Mouse (Mus musculus): ENCODE results near the gene Nrbp1. TPM values are rescaled to one million over a fixed set of nuclear protein-coding genes. Genes with fewer than 3 reads are reported as not detected.

Nrbp1 gene
- total RNA-seq (2017), result 249 and 258 TPM in 2 replicates

DNA sequence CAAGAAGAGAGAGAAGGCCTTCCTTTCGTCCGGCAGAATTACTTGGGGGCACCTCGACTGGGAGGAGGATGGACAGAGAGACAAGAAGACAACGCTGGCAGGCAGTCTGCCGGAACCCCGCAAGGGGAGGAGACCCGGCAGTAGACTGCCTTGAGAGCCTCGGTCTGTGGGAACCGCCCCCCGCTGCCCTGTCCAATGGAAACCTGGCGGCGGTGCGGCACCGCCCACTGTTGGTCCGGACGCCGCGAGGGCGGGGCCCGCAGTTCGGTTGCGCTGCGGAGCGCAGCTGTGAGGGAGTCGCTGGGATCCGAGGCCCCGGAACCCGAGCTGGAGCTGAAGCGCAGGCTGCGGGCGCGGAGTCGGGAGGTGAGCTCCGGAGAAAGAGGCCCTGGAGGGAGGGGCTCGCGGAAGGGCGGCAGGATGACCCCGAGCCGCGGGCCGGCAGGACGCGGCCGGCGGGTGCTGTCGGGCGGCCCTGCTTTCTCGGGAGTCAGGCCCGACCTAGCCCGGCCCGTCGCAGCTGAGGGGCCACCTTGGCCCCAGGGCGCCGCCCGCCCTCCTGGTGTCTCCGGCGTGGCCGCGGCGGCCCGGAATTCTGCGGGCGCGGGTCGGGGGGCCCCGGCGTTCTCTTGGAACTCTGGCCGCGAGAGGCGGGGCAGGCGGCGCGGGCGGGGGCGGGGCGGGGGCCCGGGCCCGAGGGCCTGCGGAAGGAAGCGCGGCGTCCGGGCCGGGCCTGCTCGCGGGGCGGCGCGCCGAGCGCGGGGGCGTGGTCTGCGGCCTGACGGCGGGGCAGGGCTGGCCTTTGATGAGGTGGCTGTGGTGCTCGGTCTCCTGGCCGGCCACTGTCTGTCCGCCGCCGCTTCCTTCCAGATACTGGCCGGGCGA lies at the start of gene Nrbp1, which contains the start of gene Gm9970:
Gene Nrbp1, plus strand, starts transcription at position 228 of the 885 bp plus-strand sequence.
Gene Gm9970, minus strand, starts transcription at position 596 of the 885 bp plus-strand sequence.
- ATAC-seq (ENCODE audit: extremely low read depth, insufficient number of reproducible peaks, low FRiP score, poor library complexity, severe bottlenecking), result peak; percentile 97

- ATAC-seq (ENCODE audit: extremely low read depth, insufficient number of reproducible peaks, low FRiP score, poor library complexity, severe bottlenecking), result no peak
Observed at GRCm38 (mm10) chr5:31192045-31192938, 48.4 kb upstream of the Nrbp1 start.

DNA sequence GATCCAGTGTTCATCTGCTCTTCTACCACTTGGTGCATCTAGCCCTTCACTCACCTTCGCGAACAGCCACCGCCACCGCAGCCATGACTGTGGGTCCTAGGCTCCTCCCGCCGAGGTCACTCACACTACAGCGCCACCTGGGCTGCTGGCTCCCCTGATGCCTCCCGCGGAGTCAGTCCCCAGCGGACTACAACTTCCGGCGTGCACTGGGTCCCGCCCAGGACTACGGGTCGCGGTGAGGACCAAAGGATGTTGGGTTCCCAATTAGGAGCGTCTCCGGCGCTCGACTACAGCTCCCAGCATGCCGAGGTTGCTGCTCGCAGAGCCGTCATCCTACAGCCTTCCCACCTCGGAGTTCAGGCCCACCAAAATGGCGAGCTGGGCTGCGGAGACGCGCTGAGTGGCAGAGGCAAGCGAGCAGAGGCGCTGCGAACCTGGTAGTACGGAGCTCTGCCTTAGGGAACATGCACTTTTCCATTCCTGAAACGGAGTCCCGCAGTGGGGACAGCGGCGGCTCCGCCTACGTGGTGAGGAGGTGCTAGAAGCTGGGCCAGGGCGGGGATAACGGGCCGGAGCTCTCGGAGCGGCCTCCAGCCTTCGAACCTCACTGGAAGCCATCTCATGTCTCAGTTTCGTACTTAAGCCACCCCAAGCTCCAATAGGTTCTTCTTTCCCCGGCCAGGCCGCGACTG lies 47.6 kb upstream of the Nrbp1 start, which contains the start of the genes Snx17 and Eif2b4:
Gene Snx17, plus strand, starts transcription at position 289 of the 692 bp plus-strand sequence.
Gene Eif2b4, minus strand, starts transcription at position 492 of the 692 bp plus-strand sequence.
- peak; percentile 95 for ATAC-seq (ENCODE audit: extremely low read depth, insufficient number of reproducible peaks, low FRiP score, poor library complexity, severe bottlenecking)

DNA sequence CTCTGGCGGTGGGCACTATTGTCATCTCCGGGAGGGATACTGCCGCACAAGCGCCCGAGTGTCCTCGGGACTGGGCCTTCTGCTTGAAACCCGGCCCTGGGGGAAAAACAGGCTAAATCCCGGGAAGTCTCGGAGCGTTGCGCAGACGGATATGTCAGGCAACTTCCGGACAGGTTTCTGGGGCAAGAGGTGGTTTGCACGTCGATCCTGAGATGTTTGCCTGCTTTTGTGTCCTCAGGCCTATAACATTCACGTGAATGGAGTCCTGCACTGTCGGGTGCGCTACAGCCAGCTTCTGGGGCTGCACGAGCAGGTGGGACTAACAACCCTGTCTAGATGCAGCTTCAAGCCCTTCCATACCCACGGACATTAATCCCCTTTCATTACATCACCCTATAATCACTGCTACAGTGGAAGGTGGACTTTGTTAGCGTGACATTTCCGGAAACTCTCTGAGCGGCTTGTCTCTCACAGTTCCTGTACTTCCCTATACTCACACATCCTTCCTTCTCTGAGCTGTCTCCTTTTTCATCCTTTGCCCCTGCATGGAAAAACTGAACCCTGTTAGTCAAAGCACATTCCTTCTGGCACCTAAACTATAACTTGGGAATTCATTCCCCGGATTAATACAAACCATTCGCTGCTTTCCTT lies 46.9 kb upstream of the Nrbp1 start:
- ATAC-seq (ENCODE audit: extremely low read depth, insufficient number of reproducible peaks, low FRiP score, poor library complexity, severe bottlenecking), result no peak

DNA sequence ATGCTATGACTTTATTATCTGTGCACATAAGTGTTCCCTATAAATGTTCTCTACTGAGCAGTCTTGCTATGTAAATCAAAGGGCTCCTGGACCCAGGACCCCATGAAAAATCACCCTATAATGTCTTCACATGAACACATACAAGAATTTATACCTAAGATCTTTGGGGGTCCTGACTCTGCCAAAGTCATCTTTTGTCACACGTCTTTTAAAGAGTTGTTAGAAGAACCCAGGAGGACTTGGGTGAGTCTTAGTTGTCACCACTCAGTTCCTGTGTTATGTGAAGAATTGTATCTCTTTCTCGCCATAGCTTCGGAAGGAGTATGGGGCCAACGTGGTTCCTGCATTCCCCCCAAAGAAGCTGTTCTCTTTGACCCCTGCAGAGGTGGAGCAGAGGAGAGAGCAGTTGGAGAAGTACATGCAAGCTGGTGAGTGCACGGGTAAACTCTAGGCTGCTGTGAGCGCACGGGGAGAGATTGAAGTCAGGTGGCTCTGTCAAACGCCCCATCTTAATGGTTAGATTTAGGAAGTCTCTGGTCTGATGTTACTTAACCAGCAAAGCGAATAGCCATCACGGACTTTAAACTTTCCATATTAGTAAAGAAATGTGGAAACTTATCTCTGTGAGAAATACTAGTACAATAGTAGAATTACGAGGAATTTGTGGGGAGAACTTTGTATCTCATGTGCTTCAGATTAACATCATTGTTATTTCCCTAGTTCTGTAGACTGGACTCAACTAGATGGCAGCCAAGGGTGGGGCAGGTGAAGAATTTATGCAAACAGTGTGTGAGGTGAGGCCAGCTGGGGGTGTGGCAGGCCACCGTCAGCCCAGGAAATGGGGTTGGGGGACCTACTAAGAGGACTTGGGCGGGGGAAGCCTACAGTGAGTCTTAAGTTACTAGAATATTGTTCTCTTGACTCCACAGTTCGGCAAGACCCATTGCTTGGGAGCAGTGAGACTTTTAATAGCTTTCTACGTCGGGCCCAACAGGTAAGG lies 45.9 kb upstream of the Nrbp1 start:
- no peak for ATAC-seq (ENCODE audit: extremely low read depth, insufficient number of reproducible peaks, low FRiP score, poor library complexity, severe bottlenecking)

DNA sequence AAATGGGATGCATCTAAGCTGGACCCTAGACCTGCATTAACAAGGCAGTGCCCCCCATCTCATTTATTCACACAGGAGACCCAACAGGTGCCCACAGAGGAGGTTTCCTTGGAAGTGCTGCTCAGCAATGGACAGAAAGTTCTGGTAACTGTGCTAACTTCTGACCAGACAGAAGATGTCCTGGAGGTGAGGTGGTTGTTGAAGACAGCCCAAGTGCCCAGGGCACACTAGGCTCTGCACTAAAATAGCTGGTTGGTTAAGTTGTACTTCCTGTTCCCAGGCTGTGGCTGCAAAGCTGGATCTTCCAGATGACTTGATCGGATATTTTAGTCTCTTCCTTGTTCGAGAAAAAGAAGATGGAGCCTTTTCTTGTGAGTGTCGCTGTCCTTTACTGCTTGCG lies 45.0 kb upstream of the Nrbp1 start:
- ATAC-seq (ENCODE audit: extremely low read depth, insufficient number of reproducible peaks, low FRiP score, poor library complexity, severe bottlenecking), result no peak

- ATAC-seq (ENCODE audit: extremely low read depth, insufficient number of reproducible peaks, low FRiP score, poor library complexity, severe bottlenecking), result no peak
Observed at GRCm38 (mm10) chr5:31196207-31196606, 44.5 kb upstream of the Nrbp1 start.

GRCm38 (mm10) chr5:31197072-31197471 lies 43.6 kb upstream of the Nrbp1 start:
- no peak for ATAC-seq (ENCODE audit: extremely low read depth, insufficient number of reproducible peaks, low FRiP score, poor library complexity, severe bottlenecking)

GRCm38 (mm10) chr5:31198170-31198569 lies 42.5 kb upstream of the Nrbp1 start:
- ATAC-seq (ENCODE audit: extremely low read depth, insufficient number of reproducible peaks, low FRiP score, poor library complexity, severe bottlenecking), result no peak

DNA sequence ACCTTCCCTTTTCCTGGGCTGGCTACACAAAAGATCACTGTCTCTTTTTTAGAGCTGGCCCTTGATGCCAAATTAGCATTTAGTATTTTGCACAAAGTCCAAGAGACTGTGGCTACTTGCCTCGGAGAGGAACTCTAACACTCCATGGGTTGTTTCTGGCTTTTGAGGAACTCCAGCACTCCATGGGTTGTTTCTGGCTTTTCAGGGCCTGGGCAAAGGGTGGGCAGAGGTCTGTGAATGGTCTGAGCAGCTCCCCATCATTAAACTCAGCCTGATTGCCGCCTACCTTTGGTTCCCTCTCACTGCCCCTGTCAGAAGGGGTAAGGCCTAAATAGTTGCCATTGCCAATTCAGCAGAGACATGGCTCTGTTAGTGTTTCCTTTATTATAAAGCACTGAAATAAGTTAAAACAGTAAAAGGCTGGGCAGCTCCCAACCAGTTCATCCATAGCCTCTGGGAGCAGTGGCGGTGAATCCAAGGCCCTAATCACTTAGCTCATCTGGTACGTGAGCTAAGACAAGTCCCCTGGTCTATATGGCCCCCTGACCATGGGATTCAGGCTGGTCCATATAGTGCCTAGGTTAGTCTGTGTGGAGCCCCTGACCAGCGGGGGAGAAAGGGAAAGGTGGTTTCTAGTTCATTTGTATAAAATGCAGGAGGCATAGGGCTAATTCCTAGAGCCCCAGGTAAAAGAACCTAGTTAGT lies 41.9 kb upstream of the Nrbp1 start:
- no peak for ATAC-seq (ENCODE audit: extremely low read depth, insufficient number of reproducible peaks, low FRiP score, poor library complexity, severe bottlenecking)

- ATAC-seq (ENCODE audit: extremely low read depth, insufficient number of reproducible peaks, low FRiP score, poor library complexity, severe bottlenecking), result no peak
Observed at GRCm38 (mm10) chr5:31199321-31199892, 41.3 kb upstream of the Nrbp1 start.

GRCm38 (mm10) chr5:31199893-31200292 lies 40.8 kb upstream of the Nrbp1 start:
- ATAC-seq (ENCODE audit: extremely low read depth, insufficient number of reproducible peaks, low FRiP score, poor library complexity, severe bottlenecking), result no peak

DNA sequence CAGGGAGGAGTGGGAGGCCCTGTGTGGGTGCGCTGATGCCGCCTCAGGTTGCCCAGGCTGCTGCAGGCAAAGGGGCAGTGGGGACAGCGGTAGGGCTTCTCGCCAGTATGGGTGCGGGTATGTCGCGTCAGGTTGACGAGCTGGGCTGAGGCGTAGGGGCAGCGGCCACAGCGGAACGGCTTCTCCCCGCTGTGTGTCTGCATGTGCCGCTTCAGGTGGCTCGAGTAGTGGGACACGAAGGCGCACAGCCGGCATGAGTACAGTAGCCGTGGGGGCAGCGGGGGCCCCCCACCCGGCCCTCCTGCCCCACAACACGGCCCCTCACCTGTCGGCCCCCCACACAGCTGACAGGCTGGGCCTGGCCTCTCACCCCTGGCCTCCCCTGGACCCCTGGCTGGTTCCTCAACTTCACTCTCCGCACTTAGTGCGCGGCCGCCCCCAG lies 40.3 kb upstream of the Nrbp1 start:
- no peak for ATAC-seq (ENCODE audit: extremely low read depth, insufficient number of reproducible peaks, low FRiP score, poor library complexity, severe bottlenecking)

GRCm38 (mm10) chr5:31201042-31201741 lies 39.5 kb upstream of the Nrbp1 start:
- no peak for ATAC-seq (ENCODE audit: extremely low read depth, insufficient number of reproducible peaks, low FRiP score, poor library complexity, severe bottlenecking)

GRCm38 (mm10) chr5:31201742-31202590 lies 38.7 kb upstream of the Nrbp1 start, which contains the start of gene Zfp513:
Zfp513 (minus strand) TSS chr5:31202303.
- ATAC-seq (ENCODE audit: extremely low read depth, insufficient number of reproducible peaks, low FRiP score, poor library complexity, severe bottlenecking), result peak; percentile 97
